ENCODE assay signal across 8 mouse cellular contexts in the genomic region with DNA sequence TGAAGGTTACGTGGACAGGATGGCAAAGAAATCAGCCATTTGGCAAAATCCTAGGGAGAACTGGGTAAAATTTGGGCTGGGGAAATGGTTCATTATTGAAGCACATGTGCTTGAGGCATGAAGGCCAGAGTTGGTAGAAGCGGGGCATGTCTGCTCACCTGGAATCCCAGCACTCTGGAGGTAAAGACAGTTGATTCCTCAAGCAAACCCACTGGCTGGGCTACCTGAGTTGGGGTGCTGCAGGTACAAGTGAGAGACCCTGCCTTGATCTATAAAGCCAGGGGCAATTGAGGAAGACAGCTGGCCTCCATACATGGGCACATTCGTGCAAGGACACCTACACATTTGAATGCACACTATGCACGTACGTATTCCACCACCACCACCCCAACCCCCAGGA. TPM values are rescaled to one million over a fixed set of nuclear protein-coding genes. Genes with fewer than 3 reads are reported as not detected.
DNase-seq lines count a peak whose midpoint lies in the region; ATAC-seq and TF ChIP-seq lines count a peak whose summit lies in the region.

No protein-coding gene starts in this region.

- H3K4me2 ChIP-seq in lung, postnatal 0 days (replicated peaks; ENCODE audit: low read depth, low read length): peak overlapping the region; percentile 51; the same call in 1 of the 2 replicates
- peak overlapping the region; percentile 66 for H3K4me2 ChIP-seq in hindbrain, postnatal 0 days (ENCODE audit: low read depth, low read length)
- peak overlapping the region; percentile 66 for H3K4me2 ChIP-seq in neural tube, embryonic 13.5 days

- no peak for TF ChIP-seq POLR2A in cerebellum, adult 2 months (IDR thresholded peaks at IDR 0.05; ENCODE audit: borderline replicate concordance, insufficient read depth, low read length)

- ATAC-seq in lung, postnatal 0 days: no peak
- no peak for ATAC-seq in hindbrain, postnatal 0 days
- no peak for ATAC-seq in neural tube, embryonic 13.5 days (ENCODE audit: low read depth)

- no peak for DNase-seq in cerebellum, adult 2 months
- no peak for DNase-seq in cerebellum, postnatal 10 days
- DNase-seq in lung, postnatal 0 days (ENCODE audit: low spot score): no peak
- no peak for DNase-seq in lung, adult 18-20 months
- DNase-seq in hindbrain, postnatal 0 days (ENCODE audit: low spot score): no peak
- DNase-seq in embryo, embryonic 10 days (ENCODE audit: low spot score): no peak
- no peak for DNase-seq in T-cell, adult 2 months (ENCODE audit: low spot score)

- peaks cover 9% of the 10 kb centered on the region; the same call in 1 of the 2 replicates for H3K36me3 ChIP-seq in lung, postnatal 0 days (ENCODE audit: insufficient read depth, low read length)
- H3K36me3 ChIP-seq in hindbrain, postnatal 0 days (ENCODE audit: insufficient read depth, low read length): peaks cover 19% of the 10 kb centered on the region; the same call in 1 of the 2 replicates
- peaks cover 39% of the 10 kb centered on the region for H3K36me3 ChIP-seq in neural tube, embryonic 13.5 days

- TF ChIP-seq CTCF in cerebellum, adult 2 months (IDR thresholded peaks at IDR 0.05; ENCODE audit: borderline replicate concordance, insufficient read depth, low read depth, low read length): no peak
- no peak for TF ChIP-seq CTCF in lung, postnatal 0 days (IDR thresholded peaks at IDR 0.05)
- no peak for TF ChIP-seq CTCF in hindbrain, postnatal 0 days (IDR thresholded peaks at IDR 0.05; ENCODE audit: low read depth)

- H3K27me3 ChIP-seq in cerebellum, adult 2 months (ENCODE audit: control insufficient read depth, insufficient read depth, low read length): no peaks in the 10 kb centered on the region
- no peaks in the 10 kb centered on the region for H3K27me3 ChIP-seq in lung, postnatal 0 days (replicated peaks; ENCODE audit: insufficient read depth, low read length)
- no peaks in the 10 kb centered on the region for H3K27me3 ChIP-seq in hindbrain, postnatal 0 days (ENCODE audit: insufficient read depth, low read length)
- no peaks in the 10 kb centered on the region for H3K27me3 ChIP-seq in neural tube, embryonic 13.5 days

- peaks cover 11% of the 10 kb centered on the region for H3K4me1 ChIP-seq in cerebellum, adult 2 months (ENCODE audit: control insufficient read depth, insufficient read depth, low read length)
- H3K4me1 ChIP-seq in lung, postnatal 0 days (ENCODE audit: insufficient read depth, low read depth, low read length): peaks cover 7% of the 10 kb centered on the region; the same call in 1 of the 2 replicates
- H3K4me1 ChIP-seq in hindbrain, postnatal 0 days (ENCODE audit: insufficient read depth, low read length): peaks cover 5% of the 10 kb centered on the region; the same call in 1 of the 2 replicates
- peaks cover 12% of the 10 kb centered on the region for H3K4me1 ChIP-seq in neural tube, embryonic 13.5 days (replicated peaks)

- H3K9ac ChIP-seq in lung, postnatal 0 days (replicated peaks; ENCODE audit: low read depth): no peak overlapping the region
- H3K9ac ChIP-seq in hindbrain, postnatal 0 days (replicated peaks; ENCODE audit: low read length): peak overlapping the region; percentile 51; the same call in 1 of the 2 replicates
- H3K9ac ChIP-seq in neural tube, embryonic 13.5 days: no peak overlapping the region

- TF ChIP-seq EP300 in lung, postnatal 0 days (IDR thresholded peaks at IDR 0.05): no peak

- peak overlapping the region; percentile 82 for H3K4me3 ChIP-seq in cerebellum, adult 2 months (replicated peaks; ENCODE audit: insufficient read depth, low read depth, low read length)
- no peak overlapping the region for H3K4me3 ChIP-seq in lung, postnatal 0 days (ENCODE audit: low read depth, low read length)
- no peak overlapping the region; the same call in 1 of the 2 replicates for H3K4me3 ChIP-seq in hindbrain, postnatal 0 days (ENCODE audit: low read length)
- peak overlapping the region; percentile 62 for H3K4me3 ChIP-seq in neural tube, embryonic 13.5 days

- H3K9me3 ChIP-seq in lung, postnatal 0 days (ENCODE audit: low read length): no peaks in the 10 kb centered on the region
- H3K9me3 ChIP-seq in hindbrain, postnatal 0 days (ENCODE audit: low read length): no peaks in the 10 kb centered on the region
- H3K9me3 ChIP-seq in neural tube, embryonic 13.5 days: no peaks in the 10 kb centered on the region

- no peak overlapping the region for H3K27ac ChIP-seq in cerebellum, adult 2 months (ENCODE audit: insufficient read depth, low read length)
- no peak overlapping the region for H3K27ac ChIP-seq in lung, postnatal 0 days (ENCODE audit: low read length)
- H3K27ac ChIP-seq in hindbrain, postnatal 0 days: peak overlapping the region; percentile 16; the same call in 1 of the 2 replicates
- H3K27ac ChIP-seq in neural tube, embryonic 13.5 days (replicated peaks): no peak overlapping the region

- 89% methylated on average over 5 of the region's 5 CpGs for WGBS in cerebellum, adult 2 months
- WGBS in lung, postnatal 0 days: 90% methylated on average over 5 of the region's 5 CpGs
- WGBS in hindbrain, postnatal 0 days: 92% methylated on average over 5 of the region's 5 CpGs
- WGBS in neural tube, embryonic 13.5 days: 92% methylated on average over 5 of the region's 5 CpGs

RNA-seq across cellular contexts. Expression of a gene that starts 0.9 kb away (rescaled TPM):
- polyA plus RNA-seq in cerebellum, adult 2 months (2012; rRNA removed): 109 and 113 TPM in 2 replicates
- polyA plus RNA-seq in lung, postnatal 0 days (2015; fragmentation: Nextera tagmentation; extraction: Ambion mirVana): 20.0 and 22.5 TPM in 2 replicates
- total RNA-seq in hindbrain, postnatal 0 days (2014; rRNA removed): 50.5 and 54.8 TPM in 2 replicates
- 46.7 and 48.7 TPM in 2 replicates for polyA plus RNA-seq in hindbrain, postnatal 0 days (2015; fragmentation: Nextera tagmentation; extraction: Ambion mirVana)
- polyA plus RNA-seq in neural tube, embryonic 13.5 days (2015; fragmentation: Nextera tagmentation; extraction: Ambion mirVana): 35.3 and 42.2 TPM in 2 replicates

RNA-seq across cellular contexts. Expression of a gene that starts 4.4 kb away (rescaled TPM):
- 0.11 and 0.13 TPM in 2 replicates for polyA plus RNA-seq in cerebellum, adult 2 months (2012; rRNA removed)
- polyA plus RNA-seq in lung, postnatal 0 days (2015; fragmentation: Nextera tagmentation; extraction: Ambion mirVana): not detected in 2 replicates
- not detected in 2 replicates for total RNA-seq in hindbrain, postnatal 0 days (2014; rRNA removed)
- polyA plus RNA-seq in hindbrain, postnatal 0 days (2015; fragmentation: Nextera tagmentation; extraction: Ambion mirVana): not detected in 2 replicates
- not detected in 2 replicates for polyA plus RNA-seq in neural tube, embryonic 13.5 days (2015; fragmentation: Nextera tagmentation; extraction: Ambion mirVana)

RNA-seq across cellular contexts. Expression of a gene that starts 6.4 kb away (rescaled TPM):
- 0.52 and 1.0 TPM in 2 replicates for polyA plus RNA-seq in cerebellum, adult 2 months (2012; rRNA removed)
- polyA plus RNA-seq in lung, postnatal 0 days (2015; fragmentation: Nextera tagmentation; extraction: Ambion mirVana): 10.1 and 10.9 TPM in 2 replicates
- total RNA-seq in hindbrain, postnatal 0 days (2014; rRNA removed): 0.14 and 1.2 TPM in 2 replicates
- 1.1 and 1.3 TPM in 2 replicates for polyA plus RNA-seq in hindbrain, postnatal 0 days (2015; fragmentation: Nextera tagmentation; extraction: Ambion mirVana)
- 2.9 and 6.3 TPM in 2 replicates for polyA plus RNA-seq in neural tube, embryonic 13.5 days (2015; fragmentation: Nextera tagmentation; extraction: Ambion mirVana)

RNA-seq across cellular contexts. Expression of a gene that starts 38.7 kb away (rescaled TPM):
- polyA plus RNA-seq in cerebellum, adult 2 months (2012; rRNA removed): 87.3 and 94.0 TPM in 2 replicates
- polyA plus RNA-seq in lung, postnatal 0 days (2015; fragmentation: Nextera tagmentation; extraction: Ambion mirVana): 61.8 and 71.7 TPM in 2 replicates
- total RNA-seq in hindbrain, postnatal 0 days (2014; rRNA removed): 88.5 and 96.0 TPM in 2 replicates
- 56.1 and 60.4 TPM in 2 replicates for polyA plus RNA-seq in hindbrain, postnatal 0 days (2015; fragmentation: Nextera tagmentation; extraction: Ambion mirVana)
- polyA plus RNA-seq in neural tube, embryonic 13.5 days (2015; fragmentation: Nextera tagmentation; extraction: Ambion mirVana): 45.9 and 50.7 TPM in 2 replicates

RNA-seq across cellular contexts. Expression of a gene that starts 38.9 kb away (rescaled TPM):
- 42.3 and 42.8 TPM in 2 replicates for polyA plus RNA-seq in cerebellum, adult 2 months (2012; rRNA removed)
- 46.7 and 49.7 TPM in 2 replicates for polyA plus RNA-seq in lung, postnatal 0 days (2015; fragmentation: Nextera tagmentation; extraction: Ambion mirVana)
- 27.9 and 33.9 TPM in 2 replicates for total RNA-seq in hindbrain, postnatal 0 days (2014; rRNA removed)
- polyA plus RNA-seq in hindbrain, postnatal 0 days (2015; fragmentation: Nextera tagmentation; extraction: Ambion mirVana): 36.5 and 39.2 TPM in 2 replicates
- 41.8 and 45.1 TPM in 2 replicates for polyA plus RNA-seq in neural tube, embryonic 13.5 days (2015; fragmentation: Nextera tagmentation; extraction: Ambion mirVana)

Comparison
In these comparisons a context has a peak if more than half of its experiments do, and no peak if none do; other contexts are left out.
1. H3K4me3 ChIP-seq: peak in cerebellum, adult 2 months (single experiment) and neural tube, embryonic 13.5 days (single experiment); none in lung, postnatal 0 days (single experiment) and hindbrain, postnatal 0 days (single experiment).
2. Peak in every context shown above with its lines, with median percentiles within 50 percentile points of each other: H3K4me2 ChIP-seq.